ENCODE assay signal across 1 mouse cellular context in genomic region chr19:10845454-10845853, GRCm38 (mm10).
TF ChIP-seq lines count a peak whose summit lies in the region.

No protein-coding gene starts in this region.

TF ChIP-seq in CH12.LX, 34 proteins besides CTCF, POLR2A, EP300 and RAD21:
- TF ChIP-seq PAX5 (IDR thresholded peaks at IDR 0.05; ENCODE audit: low read length) (no peak), TCF12 (IDR thresholded peaks at IDR 0.05; ENCODE audit: low read depth, low read length) (peak; percentile 79), IRF4 (IDR thresholded peaks at IDR 0.05; ENCODE audit: low read depth, low read length) (peak; percentile 87), MYC (IDR thresholded peaks at IDR 0.05; ENCODE audit: low read depth, low read length) (peak; percentile 82), JUND (conservative IDR thresholded peaks at IDR 0.05; ENCODE audit: low read depth, low read length) (peak; percentile 78), MXI1 (IDR thresholded peaks at IDR 0.05; ENCODE audit: low read depth, low read length) (peak; percentile 77), USF1 (IDR thresholded peaks at IDR 0.05; ENCODE audit: low read depth, low read length) (no peak), TBP (conservative IDR thresholded peaks at IDR 0.05; ENCODE audit: low read depth, low read length) (peak; percentile 86), E2F4 (IDR thresholded peaks at IDR 0.05; ENCODE audit: insufficient replicate concordance, low read depth, low read length) (0 out of 2 replicates have a peak, but pooled peaks have one; percentile 27), SMC3 (IDR thresholded peaks at IDR 0.05; ENCODE audit: low read depth, low read length) (no peak; the same call in 1 of the 2 replicates), JUN (IDR thresholded peaks at IDR 0.05; ENCODE audit: insufficient read depth, low read depth, low read length) (peak; percentile 37; the same call in 1 of the 2 replicates), MAFK (IDR thresholded peaks at IDR 0.05; ENCODE audit: insufficient replicate concordance, low read length) (peak; percentile 56; the same call in 1 of the 2 replicates), GABPA (IDR thresholded peaks at IDR 0.05; ENCODE audit: insufficient replicate concordance, low read depth, low read length) (no peak), MAZ (IDR thresholded peaks at IDR 0.05; ENCODE audit: low read depth, low read length) (peak; percentile 88; the same call in 1 of the 2 replicates), ZMIZ1 (IDR thresholded peaks at IDR 0.05; ENCODE audit: low read depth, low read length) (no peak), NRF1 (IDR thresholded peaks at IDR 0.05; ENCODE audit: low read depth, low read length) (no peak), NELFE (IDR thresholded peaks at IDR 0.05; ENCODE audit: low read depth, low read length) (no peak; the same call in 1 of the 2 replicates), CHD1 (IDR thresholded peaks at IDR 0.05; ENCODE audit: low read depth, low read length) (peak; percentile 26; the same call in 1 of the 2 replicates), RCOR1 (conservative IDR thresholded peaks at IDR 0.05; ENCODE audit: low read depth, low read length) (peak; percentile 85; the same call in 1 of the 2 replicates), HCFC1 (IDR thresholded peaks at IDR 0.05; ENCODE audit: low read depth, low read length) (0 out of 2 replicates have a peak, but pooled peaks have one; percentile 30), KAT2A (IDR thresholded peaks at IDR 0.05; ENCODE audit: insufficient replicate concordance, low read length) (no peak), BHLHE40 (IDR thresholded peaks at IDR 0.05; ENCODE audit: low read depth, low read length) (peak; percentile 100), MAX (IDR thresholded peaks at IDR 0.05; ENCODE audit: low read length) (peak; percentile 81), ELF1 (IDR thresholded peaks at IDR 0.05; ENCODE audit: low read depth, low read length) (peak; percentile 44; the same call in 1 of the 2 replicates), ZKSCAN1 (IDR thresholded peaks at IDR 0.05; ENCODE audit: borderline replicate concordance, low read depth, low read length) (no peak), POLR2AphosphoS2 (IDR thresholded peaks at IDR 0.05; ENCODE audit: low read depth, low read length) (no peak), SIN3A (IDR thresholded peaks at IDR 0.05; ENCODE audit: low read length) (peak; percentile 82), ETS1 (conservative IDR thresholded peaks at IDR 0.05; ENCODE audit: low read depth, low read length) (peak; percentile 100), MEF2A (IDR thresholded peaks at IDR 0.05; ENCODE audit: borderline replicate concordance, low read depth, low read length) (peak; percentile 99), CHD2 (IDR thresholded peaks at IDR 0.05; ENCODE audit: low read length) (0 out of 2 replicates have a peak, but pooled peaks have one; percentile 42)
